Mouse (Mus musculus) ES-E14 (cell line): Measurements from ENCODE around the gene Anapc15-ps.

Experiments
- CHD2 ChIP-seq: IDR thresholded peaks from 2 replicates; pipeline ENCODE4 v1.6.1; 2014; ENCODE audit warnings: mild to moderate bottlenecking, low read depth, low read length, inconsistent platforms
- HCFC1 ChIP-seq: IDR thresholded peaks from 2 replicates; pipeline ENCODE4 v1.6.1; 2012; ENCODE audit warnings: low read length, inconsistent platforms, borderline replicate concordance; ENCODE audit not compliant: insufficient read depth
- MAFK ChIP-seq: IDR thresholded peaks from 2 replicates; pipeline ENCODE4 v1.6.1; 2014; ENCODE audit warnings: mild to moderate bottlenecking, low read depth, low read length, inconsistent platforms; ENCODE audit not compliant: insufficient read depth
- ZC3H11A ChIP-seq: IDR thresholded peaks from 2 replicates; pipeline ENCODE4 v1.6.1; 2012; ENCODE audit warnings: low read depth, mild to moderate bottlenecking, inconsistent platforms, low read length, borderline replicate concordance
- ZNF384 ChIP-seq: IDR thresholded peaks from 2 replicates; pipeline ENCODE4 v1.6.1; 2012; ENCODE audit warnings: low read depth, low read length, inconsistent platforms

GRCm38 (mm10) chr10:95659471-95660150, 13.6 kb downstream of the Anapc15-ps start:
- no peak for TF ChIP-seq HCFC1
- TF ChIP-seq CHD2: no peak
- no peak for TF ChIP-seq ZNF384
- no peak for TF ChIP-seq ZC3H11A
- TF ChIP-seq MAFK: no peak
